Mouse (Mus musculus) spleen, postnatal 14 days (tissue): ENCODE data around the gene Dcaf17.

Experiments used
- DNase-seq, 2 experiments: peaks; one replicate each; pipeline ENCODE4 v3.0.0; 2021 to 2022; ENCODE audit warnings: low spot score in 2 of 2

The Dcaf17 gene

GRCm38 (mm10) chr2:71054716-71055115 lies 412 bp upstream of the Dcaf17 start:
- DNase-seq: no peak

GRCm38 (mm10) chr2:71056115-71056835 lies 1.1 kb downstream of the Dcaf17 start:
- DNase-seq: no peak

GRCm38 (mm10) chr2:71071601-71072000 lies 16.5 kb downstream of the Dcaf17 start:
- no peak for DNase-seq

GRCm38 (mm10) chr2:71073330-71073729 lies 18.2 kb downstream of the Dcaf17 start:
- no peak for DNase-seq

- DNase-seq: no peak
These were observed 18.7 kb downstream of the Dcaf17 start for GRCm38 (mm10) chr2:71073828-71074227.

- DNase-seq: no peak
These were observed 27.3 kb downstream of the Dcaf17 start for GRCm38 (mm10) chr2:71082416-71082815.

GRCm38 (mm10) chr2:71083454-71084193 lies 28.5 kb downstream of the Dcaf17 start:
- no peak for DNase-seq

- no peak for DNase-seq
These were observed 34.6 kb downstream of the Dcaf17 start for GRCm38 (mm10) chr2:71089766-71090165.

GRCm38 (mm10) chr2:71090660-71091445 lies 35.7 kb downstream of the Dcaf17 start:
- DNase-seq: no peak

GRCm38 (mm10) chr2:71096170-71096569 lies 41.0 kb downstream of the Dcaf17 start:
- DNase-seq: no peak

GRCm38 (mm10) chr2:71102621-71103291 lies 47.6 kb downstream of the Dcaf17 start:
- no peak for DNase-seq

GRCm38 (mm10) chr2:71103292-71103680 lies 48.2 kb downstream of the Dcaf17 start:
- DNase-seq: no peak

GRCm38 (mm10) chr2:71104696-71105095 lies 49.6 kb downstream of the Dcaf17 start:
- no peak for DNase-seq

GRCm38 (mm10) chr2:71105469-71106215 lies 50.5 kb downstream of the Dcaf17 start:
- no peak for DNase-seq

- no peak for DNase-seq
These were observed 52.1 kb downstream of the Dcaf17 start for GRCm38 (mm10) chr2:71107225-71107624.

GRCm38 (mm10) chr2:71108541-71108940 lies 53.4 kb downstream of the Dcaf17 start:
- no peak for DNase-seq

GRCm38 (mm10) chr2:71113489-71114171 lies 58.5 kb downstream of the Dcaf17 start:
- no peak for DNase-seq

- DNase-seq: no peak
These were observed 61.0 kb downstream of the Dcaf17 start for GRCm38 (mm10) chr2:71116151-71116550.

GRCm38 (mm10) chr2:71117797-71118708 lies 62.9 kb downstream of the Dcaf17 start, which contains the start of gene Cybrd1:
Cybrd1 (plus strand) TSS chr2:71117923.
- DNase-seq: no peak
